In the genomic region with DNA sequence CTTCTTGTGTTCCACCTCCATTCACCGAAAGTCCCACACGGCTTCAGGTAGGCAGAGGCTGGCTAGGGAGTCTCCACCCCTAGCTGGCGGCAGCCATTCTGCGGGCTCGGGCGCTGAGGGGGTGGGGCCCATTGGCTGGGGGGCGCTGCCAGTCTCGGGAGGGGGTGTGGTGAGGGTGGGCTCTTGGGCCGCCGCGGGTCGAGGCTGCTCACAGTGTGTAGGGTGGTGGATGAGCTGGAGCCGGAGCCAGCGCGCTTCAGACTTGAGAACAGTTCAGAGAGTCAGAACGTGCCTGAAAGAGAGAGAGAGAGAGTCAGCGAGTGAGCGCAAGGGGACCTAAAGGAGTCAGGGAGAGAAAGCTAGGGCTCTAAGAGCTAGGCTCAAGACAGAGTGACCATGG, we compare ENCODE assay signal across 8 mouse cellular contexts. TPM values are rescaled to one million over a fixed set of nuclear protein-coding genes. Genes with fewer than 3 reads are reported as not detected.
DNase-seq lines count a peak whose midpoint lies in the region; ATAC-seq lines count a peak whose summit lies in the region.

No protein-coding gene starts in this region.

- H3K36me3 ChIP-seq in heart, embryonic 12.5 days = no peaks in the 10 kb centered on the region
- no peaks in the 10 kb centered on the region for H3K36me3 ChIP-seq in kidney, embryonic 15.5 days
- no peaks in the 10 kb centered on the region for H3K36me3 ChIP-seq in liver, embryonic 16.5 days (ENCODE audit: control insufficient read depth, insufficient read depth)
- no peaks in the 10 kb centered on the region for H3K36me3 ChIP-seq in neural tube, embryonic 12.5 days

- peak overlapping the region; percentile 87 for H3K4me2 ChIP-seq in heart, embryonic 12.5 days
- peak overlapping the region; percentile 74 for H3K4me2 ChIP-seq in kidney, embryonic 15.5 days
- H3K4me2 ChIP-seq in liver, embryonic 16.5 days (ENCODE audit: low read depth, low read length) = peak overlapping the region; percentile 68
- peak overlapping the region; percentile 64 for H3K4me2 ChIP-seq in neural tube, embryonic 12.5 days (replicated peaks)

- 10% methylated on average over 18 of the region's 18 CpGs for WGBS in heart, embryonic 12.5 days
- 22% methylated on average over 18 of the region's 18 CpGs for WGBS in kidney, embryonic 15.5 days
- WGBS in liver, embryonic 16.5 days (ENCODE audit: insufficient replicate concordance) = 10% methylated on average over 18 of the region's 18 CpGs
- 19% methylated on average over 18 of the region's 18 CpGs for WGBS in neural tube, embryonic 12.5 days

- ATAC-seq in heart, embryonic 12.5 days (ENCODE audit: insufficient number of reproducible peaks, low FRiP score) = peak; percentile 93
- peak; percentile 99 for ATAC-seq in kidney, embryonic 15.5 days (replicated peaks; ENCODE audit: low FRiP score)
- peak; percentile 96 for ATAC-seq in liver, embryonic 16.5 days (ENCODE audit: low read depth)
- ATAC-seq in neural tube, embryonic 12.5 days (ENCODE audit: low FRiP score, low read depth) = peak; percentile 98

- peak; percentile 88 for DNase-seq in heart, adult 11 months
- DNase-seq in heart, postnatal 25 days (ENCODE audit: low spot score) = no peak
- peak; percentile 81 for DNase-seq in embryo, embryonic 10.5 days (ENCODE audit: low spot score)
- DNase-seq in testis, postnatal 14 days (ENCODE audit: low spot score) = peak; percentile 56

- no peak overlapping the region for H3K27ac ChIP-seq in heart, embryonic 12.5 days (ENCODE audit: poor library complexity, severe bottlenecking)
- H3K27ac ChIP-seq in kidney, embryonic 15.5 days = peak overlapping the region; percentile 72
- no peak overlapping the region for H3K27ac ChIP-seq in liver, embryonic 16.5 days (ENCODE audit: low read length)
- no peak overlapping the region for H3K27ac ChIP-seq in neural tube, embryonic 12.5 days

- H3K4me1 ChIP-seq in heart, embryonic 12.5 days (replicated peaks) = no peaks in the 10 kb centered on the region
- H3K4me1 ChIP-seq in kidney, embryonic 15.5 days = no peaks in the 10 kb centered on the region
- no peaks in the 10 kb centered on the region for H3K4me1 ChIP-seq in liver, embryonic 16.5 days (ENCODE audit: control insufficient read depth, low read depth, low read length)
- no peaks in the 10 kb centered on the region for H3K4me1 ChIP-seq in neural tube, embryonic 12.5 days

- intact Hi-C loops in heart, postnatal 25 days (cut with DNase I) = no loop called here

- no peaks in the 10 kb centered on the region for H3K27me3 ChIP-seq in heart, embryonic 12.5 days (replicated peaks)
- H3K27me3 ChIP-seq in kidney, embryonic 15.5 days = no peaks in the 10 kb centered on the region
- H3K27me3 ChIP-seq in liver, embryonic 16.5 days (ENCODE audit: control insufficient read depth, insufficient read depth, low read depth, low read length) = no peaks in the 10 kb centered on the region
- no peaks in the 10 kb centered on the region for H3K27me3 ChIP-seq in neural tube, embryonic 12.5 days (replicated peaks)

- no peaks in the 10 kb centered on the region for H3K9me3 ChIP-seq in heart, embryonic 12.5 days (replicated peaks)
- H3K9me3 ChIP-seq in kidney, embryonic 15.5 days (replicated peaks) = no peaks in the 10 kb centered on the region
- H3K9me3 ChIP-seq in liver, embryonic 16.5 days (replicated peaks; ENCODE audit: control insufficient read depth, low read length) = no peaks in the 10 kb centered on the region
- no peaks in the 10 kb centered on the region for H3K9me3 ChIP-seq in neural tube, embryonic 12.5 days

- H3K9ac ChIP-seq in heart, embryonic 12.5 days = peak overlapping the region; percentile 60
- peak overlapping the region; percentile 41; the same call in 1 of the 2 replicates for H3K9ac ChIP-seq in kidney, embryonic 15.5 days
- no peak overlapping the region for H3K9ac ChIP-seq in liver, embryonic 16.5 days (ENCODE audit: low read depth, low read length)
- no peak overlapping the region for H3K9ac ChIP-seq in neural tube, embryonic 12.5 days

- peak overlapping the region; percentile 55 for H3K4me3 ChIP-seq in heart, embryonic 12.5 days
- H3K4me3 ChIP-seq in kidney, embryonic 15.5 days (replicated peaks) = peak overlapping the region; percentile 54
- peak overlapping the region; percentile 51 for H3K4me3 ChIP-seq in liver, embryonic 16.5 days (ENCODE audit: low read depth, low read length)
- peak overlapping the region; percentile 40 for H3K4me3 ChIP-seq in neural tube, embryonic 12.5 days

RNA-seq across cellular contexts. Expression of a gene that starts 0.7 kb away (rescaled TPM):
- total RNA-seq in heart, postnatal 25 days (2021) = not detected
- polyA plus RNA-seq in heart, embryonic 12.5 days (2016; fragmentation: Nextera tagmentation; extraction: Ambion mirVana) = 0.49 and 0.57 TPM in 2 replicates
- 8.1 and 10.2 TPM in 2 replicates for polyA plus RNA-seq in kidney, embryonic 15.5 days (2015; fragmentation: Nextera tagmentation; extraction: Ambion mirVana)
- 0.18 and 0.19 TPM in 2 replicates for polyA plus RNA-seq in liver, embryonic 16.5 days (2015; fragmentation: Nextera tagmentation; extraction: Ambion mirVana)
- 8.2 and 8.6 TPM in 2 replicates for polyA plus RNA-seq in neural tube, embryonic 12.5 days (2016; fragmentation: Nextera tagmentation; extraction: Ambion mirVana)

Comparison
In these comparisons a context has a peak if more than half of its experiments do, and no peak if none do; other contexts are left out.
1. H3K9ac ChIP-seq: peak in heart, embryonic 12.5 days (single experiment) and kidney, embryonic 15.5 days (single experiment); none in liver, embryonic 16.5 days (single experiment) and neural tube, embryonic 12.5 days (single experiment).
2. Peak in every context shown above with its lines, with median percentiles within 50 percentile points of each other: ATAC-seq, H3K4me2 ChIP-seq and H3K4me3 ChIP-seq.